Mouse (Mus musculus): Measurements from ENCODE around the gene Brinp3.

- no peak for TF ChIP-seq CTCF (IDR thresholded peaks at IDR 0.05; ENCODE audit: extremely low read depth, insufficient read depth, low read length)
- no peak for TF ChIP-seq POLR2A (IDR thresholded peaks at IDR 0.05; ENCODE audit: extremely low read depth, insufficient read depth, low read length)
Observed at GRCm38 (mm10) chr1:146523727-146524573, 29.4 kb downstream of the Brinp3 start.

Measured in cortical plate, adult 2 months (tissue).